Mouse (Mus musculus): Measurements from ENCODE around the gene Elp5.

Gene Elp5

DNA sequence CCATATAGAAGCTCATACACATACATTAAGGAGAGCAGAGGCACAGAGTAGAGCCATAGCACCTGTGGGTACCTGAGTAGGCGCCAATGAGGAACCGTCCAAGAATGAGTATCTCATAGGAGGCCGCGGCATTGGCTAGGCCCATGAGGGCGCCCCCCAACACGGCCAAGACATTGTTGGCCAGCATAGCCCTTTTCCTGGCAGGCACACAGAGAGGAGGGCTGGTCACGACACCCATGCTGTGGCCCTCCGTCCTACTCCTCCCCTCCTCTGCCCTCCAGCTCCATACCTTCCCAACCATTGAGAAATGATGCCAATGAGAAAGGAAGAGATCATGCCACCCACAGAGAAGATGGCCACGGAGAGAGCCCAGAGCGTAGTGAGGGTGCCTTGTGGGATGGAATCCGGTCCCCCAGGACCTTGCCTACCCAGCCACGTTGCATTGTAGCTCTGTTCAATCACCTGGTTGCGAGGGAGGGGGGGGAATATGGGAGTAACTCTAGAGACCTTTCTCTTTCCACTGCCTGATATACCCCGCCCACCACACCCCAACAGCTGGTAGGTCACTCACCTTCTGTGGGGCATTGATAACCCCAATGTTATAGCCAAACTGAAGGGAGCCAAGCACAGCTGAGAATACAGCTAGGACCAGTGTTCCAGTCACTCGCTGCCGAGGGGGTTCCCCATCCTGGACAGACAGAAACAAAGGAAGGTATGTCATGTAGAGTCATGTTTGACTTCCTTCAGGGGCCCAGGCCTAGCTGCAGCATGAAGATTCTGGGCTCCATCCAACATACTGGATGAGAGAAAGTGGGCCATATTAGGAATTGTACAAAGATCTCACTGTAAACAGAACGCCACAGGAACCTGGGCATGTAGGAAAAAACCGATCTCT is 36.1 kb downstream of the Elp5 start:
- no peak for DNase-seq (ENCODE audit: low read depth, low spot score)
- H3K27me3 ChIP-seq (ENCODE audit: control insufficient read depth, insufficient read depth, low read length, poor library complexity, severe bottlenecking) = no peaks in the 10 kb centered on the region

GRCm38 (mm10) chr11:69945216-69945615 is 37.1 kb downstream of the Elp5 start:
- H3K27me3 ChIP-seq (ENCODE audit: control insufficient read depth, insufficient read depth, low read length, poor library complexity, severe bottlenecking) = no peaks in the 10 kb centered on the region
- no peak for DNase-seq (ENCODE audit: low read depth, low spot score)
- no peaks in the 10 kb centered on the region for H3K36me3 ChIP-seq (ENCODE audit: control insufficient read depth, insufficient read depth, low read length, poor library complexity, severe bottlenecking)

More for the DNA sequence above, 36.1 kb downstream of the Elp5 start:
- H3K36me3 ChIP-seq (ENCODE audit: control insufficient read depth, insufficient read depth, low read length, poor library complexity, severe bottlenecking) = no peaks in the 10 kb centered on the region

DNA sequence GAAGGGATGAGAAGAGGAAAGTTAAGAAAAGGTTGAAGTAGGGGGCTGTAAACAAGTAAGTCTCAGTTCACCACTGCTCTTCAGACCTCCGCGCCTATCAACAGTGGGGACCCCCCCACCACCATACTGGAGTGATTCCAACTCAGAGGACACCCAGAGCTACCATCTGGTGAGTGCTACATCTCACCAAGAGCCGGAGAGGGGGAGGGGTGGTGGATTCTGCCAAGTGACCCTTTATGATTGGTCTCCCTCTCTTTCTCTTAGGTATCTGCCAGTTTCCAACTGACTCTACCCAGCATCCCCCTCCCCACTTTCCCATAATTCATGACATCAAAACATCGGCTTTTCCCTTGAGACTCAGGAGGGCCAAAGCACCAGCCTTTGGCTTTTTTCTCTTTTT is 41.4 kb downstream of the Elp5 start:
- Histone ChIP-seq H3K27me3 (ENCODE audit: control insufficient read depth, insufficient read depth, low read length, poor library complexity, severe bottlenecking) (peaks cover 3% of the 10 kb centered on the region), H3K36me3 (ENCODE audit: control insufficient read depth, insufficient read depth, low read length, poor library complexity, severe bottlenecking) (no peaks in the 10 kb centered on the region)
- DNase-seq (ENCODE audit: low read depth, low spot score) = no peak

GRCm38 (mm10) chr11:69939731-69940130 is 42.6 kb downstream of the Elp5 start:
- Histone ChIP-seq H3K36me3 (ENCODE audit: control insufficient read depth, insufficient read depth, low read length, poor library complexity, severe bottlenecking) (no peaks in the 10 kb centered on the region), H3K27me3 (ENCODE audit: control insufficient read depth, insufficient read depth, low read length, poor library complexity, severe bottlenecking) (peaks cover 3% of the 10 kb centered on the region)
- DNase-seq (ENCODE audit: low read depth, low spot score) = no peak

- no peak for DNase-seq (ENCODE audit: low read depth, low spot score)
- H3K27me3 ChIP-seq (ENCODE audit: control insufficient read depth, insufficient read depth, low read length, poor library complexity, severe bottlenecking) = peaks cover 3% of the 10 kb centered on the region
- H3K36me3 ChIP-seq (ENCODE audit: control insufficient read depth, insufficient read depth, low read length, poor library complexity, severe bottlenecking) = no peaks in the 10 kb centered on the region
These were observed 43.1 kb downstream of the Elp5 start for GRCm38 (mm10) chr11:69939181-69939580.

DNA sequence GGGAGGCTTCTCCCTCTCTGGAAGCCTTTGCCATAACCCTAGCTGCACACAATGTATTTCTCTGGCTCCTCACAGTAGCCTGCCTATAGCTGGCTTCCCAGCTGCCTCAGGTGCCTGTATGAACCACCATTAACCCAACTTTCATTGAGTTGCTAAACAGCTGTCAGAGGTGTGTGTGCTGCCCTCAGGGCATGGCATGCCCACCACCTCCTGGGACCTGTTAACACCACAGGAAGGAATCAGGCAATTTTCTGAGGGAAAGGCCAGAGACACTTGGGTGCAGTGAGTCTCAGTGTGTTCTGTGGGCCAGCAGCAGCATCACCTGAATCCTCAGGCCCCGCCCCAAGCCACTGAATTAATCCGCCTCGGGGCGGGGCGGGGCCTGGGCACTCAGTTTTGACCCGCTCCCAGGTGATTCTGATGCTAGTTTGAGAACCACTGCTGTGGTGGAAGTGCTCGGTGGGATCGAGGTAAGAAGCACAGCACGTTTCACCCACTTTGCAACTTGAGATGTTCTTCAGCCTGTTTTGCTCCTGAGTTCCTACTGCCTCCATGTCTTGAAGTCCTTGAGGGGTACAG is 43.8 kb downstream of the Elp5 start:
- Histone ChIP-seq H3K27me3 (ENCODE audit: control insufficient read depth, insufficient read depth, low read length, poor library complexity, severe bottlenecking) (peaks cover 3% of the 10 kb centered on the region), H3K36me3 (ENCODE audit: control insufficient read depth, insufficient read depth, low read length, poor library complexity, severe bottlenecking) (no peaks in the 10 kb centered on the region)
- no peak for DNase-seq (ENCODE audit: low read depth, low spot score)

DNA sequence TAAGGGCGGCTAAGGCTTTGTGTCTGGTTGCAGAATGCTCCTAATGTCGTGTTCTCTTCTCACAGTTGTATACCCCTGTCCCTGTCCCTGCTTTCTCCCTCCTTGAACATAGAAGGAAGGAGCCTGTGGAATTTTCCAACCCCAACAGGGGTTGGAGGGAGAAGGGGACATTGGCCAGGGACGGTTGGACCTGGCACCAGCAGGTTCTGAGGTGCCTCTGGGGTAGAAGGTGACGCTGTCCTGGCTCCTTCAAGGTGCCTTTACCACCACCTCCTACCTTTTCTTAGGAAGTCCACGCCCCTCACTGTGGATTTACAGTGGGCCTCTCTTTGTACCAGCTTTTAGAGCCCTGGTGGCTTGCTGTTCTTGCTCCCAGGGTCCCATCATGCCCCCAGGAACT is 44.5 kb downstream of the Elp5 start:
- H3K36me3 ChIP-seq (ENCODE audit: control insufficient read depth, insufficient read depth, low read length, poor library complexity, severe bottlenecking) = no peaks in the 10 kb centered on the region
- H3K27me3 ChIP-seq (ENCODE audit: control insufficient read depth, insufficient read depth, low read length, poor library complexity, severe bottlenecking) = peaks cover 3% of the 10 kb centered on the region
- no peak for DNase-seq (ENCODE audit: low read depth, low spot score)

- DNase-seq (ENCODE audit: low read depth, low spot score) = no peak
- H3K27me3 ChIP-seq (ENCODE audit: control insufficient read depth, insufficient read depth, low read length, poor library complexity, severe bottlenecking) = peaks cover 3% of the 10 kb centered on the region
- H3K36me3 ChIP-seq (ENCODE audit: control insufficient read depth, insufficient read depth, low read length, poor library complexity, severe bottlenecking) = no peaks in the 10 kb centered on the region
These were observed 44.9 kb downstream of the Elp5 start for GRCm38 (mm10) chr11:69937385-69937784.

DNA sequence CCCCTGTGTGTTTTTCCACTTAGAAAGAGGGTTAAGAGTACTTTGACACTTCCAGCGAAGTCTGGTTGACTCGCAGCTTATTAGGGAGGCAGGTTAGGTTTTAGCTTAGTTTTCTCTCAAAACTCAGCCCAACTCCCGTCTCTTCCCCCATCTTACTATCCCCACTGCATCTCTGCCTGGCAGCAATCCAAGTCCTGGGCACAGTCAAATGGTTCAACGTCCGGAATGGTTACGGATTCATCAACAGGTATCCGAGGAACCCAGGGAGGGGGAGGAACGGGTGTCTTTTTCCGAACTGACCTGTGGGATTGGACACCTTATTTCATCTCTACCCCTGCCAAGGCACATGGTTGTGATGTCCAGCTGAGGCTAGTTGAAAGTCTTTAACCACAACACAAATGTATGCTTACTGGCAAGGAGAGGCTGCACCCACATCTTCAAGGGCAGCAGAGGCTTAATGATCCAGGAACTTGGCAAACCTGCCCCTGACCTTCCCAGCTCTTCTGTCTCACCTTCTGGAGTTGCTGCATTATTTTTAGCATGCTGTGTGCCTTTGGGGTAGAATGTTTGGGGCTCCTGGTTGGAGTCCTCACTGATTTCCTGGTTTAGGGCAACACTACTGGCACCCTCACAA is 45.5 kb downstream of the Elp5 start:
- no peak for DNase-seq (ENCODE audit: low read depth, low spot score)
- peaks cover 3% of the 10 kb centered on the region for H3K27me3 ChIP-seq (ENCODE audit: control insufficient read depth, insufficient read depth, low read length, poor library complexity, severe bottlenecking)
- H3K36me3 ChIP-seq (ENCODE audit: control insufficient read depth, insufficient read depth, low read length, poor library complexity, severe bottlenecking) = no peaks in the 10 kb centered on the region

- DNase-seq (ENCODE audit: low read depth, low spot score) = peak; percentile 30
- H3K36me3 ChIP-seq (ENCODE audit: control insufficient read depth, insufficient read depth, low read length, poor library complexity, severe bottlenecking) = no peaks in the 10 kb centered on the region
- H3K27me3 ChIP-seq (ENCODE audit: control insufficient read depth, insufficient read depth, low read length, poor library complexity, severe bottlenecking) = peaks cover 3% of the 10 kb centered on the region
These were observed 46.2 kb downstream of the Elp5 start for GRCm38 (mm10) chr11:69936156-69936555.

DNA sequence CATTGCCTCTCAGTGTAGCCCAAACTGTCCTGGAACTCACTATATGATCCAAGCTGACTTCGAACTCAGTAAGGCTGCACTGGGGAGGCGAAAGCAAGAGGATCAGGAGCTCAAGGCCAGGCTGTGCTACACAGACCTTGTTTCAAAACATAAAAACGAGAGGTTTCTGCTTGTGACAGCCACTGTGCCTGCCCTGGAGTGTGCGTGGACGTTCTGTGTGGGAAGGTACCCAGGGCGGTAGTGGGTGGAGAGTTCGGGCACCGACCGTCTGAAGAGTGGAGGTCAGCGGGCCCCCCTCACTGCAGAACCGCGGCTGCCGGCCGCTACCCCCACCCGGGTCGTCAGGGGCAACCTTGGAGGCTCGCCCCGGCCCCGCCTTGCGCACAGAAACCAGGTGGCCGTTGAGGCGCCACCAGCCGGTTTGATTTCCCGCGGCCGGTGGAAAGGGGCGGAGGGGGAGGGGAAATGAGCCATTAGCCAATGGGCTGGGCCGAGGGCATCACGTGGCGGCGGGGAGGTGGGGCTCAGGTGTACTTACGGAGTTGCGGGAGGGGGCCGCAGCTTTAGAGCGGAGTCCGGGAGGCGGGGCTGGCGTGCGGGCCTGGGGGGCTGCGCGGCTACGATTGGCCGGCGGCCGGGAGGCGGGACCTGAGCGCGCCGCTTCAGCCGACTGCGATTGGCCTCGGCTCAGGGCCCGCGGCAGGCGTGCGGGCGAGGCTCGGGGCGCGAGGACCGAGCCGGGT is 47.0 kb downstream of the Elp5 start, which contains the start of gene Ybx2:
Gene Ybx2, plus strand, starts transcription at position 660 of the 743 bp plus-strand sequence.
- H3K36me3 ChIP-seq (ENCODE audit: control insufficient read depth, insufficient read depth, low read length, poor library complexity, severe bottlenecking) = no peaks in the 10 kb centered on the region
- DNase-seq (ENCODE audit: low read depth, low spot score) = peak; percentile 89
- peaks cover 3% of the 10 kb centered on the region for H3K27me3 ChIP-seq (ENCODE audit: control insufficient read depth, insufficient read depth, low read length, poor library complexity, severe bottlenecking)

DNA sequence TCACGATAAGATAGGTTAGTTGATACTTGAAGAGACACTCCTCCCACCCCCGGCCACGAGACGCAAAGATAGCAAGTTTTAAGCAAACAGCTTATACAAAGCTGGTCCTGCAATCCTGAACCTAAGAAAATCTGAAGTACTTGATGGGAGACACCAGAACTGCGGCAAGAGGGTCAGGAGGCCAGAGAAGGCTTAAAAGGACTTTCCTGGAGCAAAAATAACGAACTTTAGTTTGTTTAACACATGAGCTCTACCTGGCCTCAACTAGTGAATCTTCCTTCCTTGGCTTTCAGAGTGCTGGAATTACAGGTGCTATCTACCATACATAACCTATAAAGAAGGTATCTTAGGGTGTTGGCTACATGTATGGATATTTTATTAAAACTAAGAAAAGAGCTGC is 47.6 kb downstream of the Elp5 start:
- Histone ChIP-seq H3K36me3 (ENCODE audit: control insufficient read depth, insufficient read depth, low read length, poor library complexity, severe bottlenecking) (no peaks in the 10 kb centered on the region), H3K27me3 (ENCODE audit: control insufficient read depth, insufficient read depth, low read length, poor library complexity, severe bottlenecking) (peaks cover 3% of the 10 kb centered on the region)
- DNase-seq (ENCODE audit: low read depth, low spot score) = no peak

DNA sequence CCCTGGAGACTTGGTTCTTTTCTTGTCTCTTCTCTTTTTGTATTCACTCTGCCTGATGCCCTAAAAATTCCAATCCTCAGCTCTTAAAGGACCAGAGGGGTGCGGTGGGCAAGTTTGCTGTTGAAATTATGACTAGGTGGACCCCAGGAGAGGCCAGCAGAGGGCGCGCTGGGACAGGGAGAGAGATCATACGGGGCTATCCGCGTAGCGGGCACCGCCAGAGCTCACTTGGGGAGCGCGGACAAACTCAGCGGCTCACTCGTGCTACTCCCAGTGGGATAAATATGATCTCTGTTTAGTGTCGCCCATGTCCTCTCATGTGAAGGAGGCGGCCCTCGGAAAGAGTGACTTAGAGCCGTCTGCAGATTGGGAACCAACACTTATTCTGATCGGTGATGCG is 48.1 kb downstream of the Elp5 start:
- peak; percentile 91 for DNase-seq (ENCODE audit: low read depth, low spot score)
- Histone ChIP-seq H3K27me3 (ENCODE audit: control insufficient read depth, insufficient read depth, low read length, poor library complexity, severe bottlenecking) (peaks cover 3% of the 10 kb centered on the region), H3K36me3 (ENCODE audit: control insufficient read depth, insufficient read depth, low read length, poor library complexity, severe bottlenecking) (no peaks in the 10 kb centered on the region)

DNA sequence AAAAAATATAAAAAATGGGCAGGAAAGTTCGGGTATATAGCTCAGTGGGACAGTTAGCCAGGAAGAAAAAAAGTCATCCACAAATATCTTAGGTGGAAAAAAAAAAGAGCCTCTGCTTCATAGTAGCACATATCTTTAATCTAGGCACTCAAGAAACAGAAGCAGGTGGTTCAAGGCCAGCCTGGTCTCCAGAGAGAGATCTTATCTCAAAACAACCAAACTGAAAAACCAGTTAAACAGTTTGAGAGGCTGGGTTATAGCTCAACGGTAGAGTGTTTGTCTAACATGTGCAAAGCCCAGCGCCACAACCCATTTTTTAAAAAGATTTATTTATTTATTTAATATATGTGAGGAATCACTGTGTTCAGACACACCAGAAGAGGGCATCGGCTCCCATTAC is 49.3 kb downstream of the Elp5 start:
- DNase-seq (ENCODE audit: low read depth, low spot score) = no peak
- no peaks in the 10 kb centered on the region for H3K36me3 ChIP-seq (ENCODE audit: control insufficient read depth, insufficient read depth, low read length, poor library complexity, severe bottlenecking)
- peaks cover 3% of the 10 kb centered on the region for H3K27me3 ChIP-seq (ENCODE audit: control insufficient read depth, insufficient read depth, low read length, poor library complexity, severe bottlenecking)
